Mouse (Mus musculus) embryonic fibroblast, embryonic 13.5 days (primary cell): ENCODE measurements around the gene Map3k4.

Source experiments
- CTCF ChIP-seq: IDR thresholded peaks from 2 replicates; pipeline ENCODE4 v1.5.1; 2011; ENCODE audit warnings: mild to moderate bottlenecking, control low read depth, low read length, moderate library complexity, borderline replicate concordance; ENCODE audit not compliant: insufficient read depth
- POLR2A ChIP-seq: IDR thresholded peaks from 2 replicates; pipeline ENCODE4 v1.6.1; 2011; ENCODE audit warnings: low read depth, mild to moderate bottlenecking, control low read depth, low read length, moderate library complexity

- no peak for TF ChIP-seq CTCF
- TF ChIP-seq POLR2A: no peak
Measured at GRCm38 (mm10) chr17:12207022-12207548, 111.5 kb downstream of the Map3k4 start.
